Mouse (Mus musculus) stomach, postnatal 0 days (tissue): ENCODE data around the gene Art4. TPM values are rescaled to one million over a fixed set of nuclear protein-coding genes. Genes with fewer than 3 reads are reported as not detected.
A peak's percentile ranks its signal among the peaks of the same experiment; 100 is the strongest.

Experiments
- ATAC-seq: fragments of 200-750 bp; cut with Nextera tagmentation; 2 replicates; pipeline ENCODE4 v1.8.0; 2017; ENCODE audit not compliant: low FRiP score, low TSS enrichment
- DNase-seq: peaks from one replicate; pipeline ENCODE4 v3.0.0-alpha.2; 2016; ENCODE audit warnings: low spot score
- H3K27ac ChIP-seq: fragments of 300-500 bp; sonication (generic); replicated peaks from 2 replicates; pipeline ENCODE4 v1.5.1; 2014; ENCODE audit warnings: mild to moderate bottlenecking, control low read depth
- H3K27me3 ChIP-seq: fragments of 300-500 bp; sonication (generic); 2 replicates; pipeline ENCODE4 v1.6.1; 2014; ENCODE audit warnings: low read length; ENCODE audit not compliant: control insufficient read depth, insufficient read depth
- H3K36me3 ChIP-seq: fragments of 300-500 bp; sonication (generic); 2 replicates; pipeline ENCODE4 v1.6.1; 2014; ENCODE audit warnings: low read length, mixed read lengths; ENCODE audit not compliant: control insufficient read depth, insufficient read depth
- H3K4me1 ChIP-seq: fragments of 300-500 bp; sonication (generic); replicated peaks from 2 replicates; pipeline ENCODE4 v1.6.1; 2014; ENCODE audit warnings: antibody characterized with exemption; ENCODE audit not compliant: control insufficient read depth, insufficient read depth
- H3K4me2 ChIP-seq: fragments of 300-500 bp; sonication (generic); replicated peaks from 2 replicates; pipeline ENCODE4 v1.6.1; 2014; ENCODE audit warnings: low read depth, mild to moderate bottlenecking, control low read depth, moderate library complexity
- H3K4me3 ChIP-seq: fragments of 300-500 bp; sonication (generic); 2 replicates; pipeline ENCODE4 v1.5.1; 2014; ENCODE audit warnings: low read depth, low read length, control low read depth
- H3K9ac ChIP-seq: fragments of 300-500 bp; sonication (generic); 2 replicates; pipeline ENCODE4 v1.6.1; 2014; ENCODE audit warnings: mild to moderate bottlenecking, low read length, control low read depth, mixed read lengths
- H3K9me3 ChIP-seq: fragments of 300-500 bp; sonication (generic); 2 replicates; pipeline ENCODE4 v1.6.1; 2016; ENCODE audit warnings: low read length; ENCODE audit not compliant: control insufficient read depth
- CTCF ChIP-seq: IDR thresholded peaks from 2 replicates; pipeline ENCODE4 v1.5.1; 2016; ENCODE audit warnings: antibody characterized with exemption, low read depth, mild to moderate bottlenecking, moderate library complexity
- EP300 ChIP-seq: optimal IDR thresholded peaks from 2 replicates; pipeline ENCODE3; 2016; ENCODE audit warnings: antibody characterized with exemption
- WGBS: fragments of 180-500 bp; shearing (Covaris S2); extraction: QIAGEN DNeasy Blood & Tissue Kit; methylation state at CpG from one replicate; pipeline ENCODE4 v1.1.7; 2014; 5-methylcytosine and 5-hydroxymethylcytosine counted together
- polyA plus RNA-seq: library from polyadenylated mRNA; unstranded; fragments of >200 nt; fragmentation: Nextera tagmentation; extraction: Ambion mirVana; gene quantifications from 2 replicates; pipeline ENCODE4 v1.2.1, GENCODE M21; 2015

Gene Art4
- polyA plus RNA-seq, 1 experiment from 2014 or later = 3.2 TPM

- 67% methylated on average over 5 of the region's 5 CpGs for WGBS
- ATAC-seq (no peak), DNase-seq (no peak)
- peaks cover 2% of the 10 kb centered on the region; the same call in 1 of the 2 replicates for H3K4me1 ChIP-seq
- no peak for TF ChIP-seq EP300
- TF ChIP-seq CTCF = no peak
- no peak overlapping the region for H3K27ac ChIP-seq
- no peak overlapping the region for H3K4me2 ChIP-seq
- H3K36me3 ChIP-seq = no peaks in the 10 kb centered on the region
- H3K9me3 ChIP-seq = no peaks in the 10 kb centered on the region
- no peak overlapping the region for H3K4me3 ChIP-seq
- no peaks in the 10 kb centered on the region for H3K27me3 ChIP-seq
- H3K9ac ChIP-seq = no peak overlapping the region
Observed at GRCm38 (mm10) chr6:136831712-136832111, 25.8 kb downstream of the Art4 start.

GRCm38 (mm10) chr6:136828681-136829080 lies 28.9 kb downstream of the Art4 start:
- H3K9me3 ChIP-seq = no peaks in the 10 kb centered on the region
- no peak overlapping the region for H3K9ac ChIP-seq
- 33% methylated on average over 4 of the region's 4 CpGs for WGBS
- peak overlapping the region; percentile 54 for H3K4me2 ChIP-seq
- no peak for ATAC-seq
- peak overlapping the region; percentile 39 for H3K4me3 ChIP-seq
- no peak for DNase-seq
- H3K27me3 ChIP-seq = no peaks in the 10 kb centered on the region
- H3K4me1 ChIP-seq = peaks cover 2% of the 10 kb centered on the region; the same call in 1 of the 2 replicates
- peaks cover 12% of the 10 kb centered on the region; the same call in 1 of the 2 replicates for H3K36me3 ChIP-seq
- no peak for TF ChIP-seq CTCF
- no peak for TF ChIP-seq EP300
- 0 out of 2 replicates have a peak overlapping the region, but pooled peaks have one; percentile 45 for H3K27ac ChIP-seq

- peaks cover 2% of the 10 kb centered on the region; the same call in 1 of the 2 replicates for H3K4me1 ChIP-seq
- H3K9ac ChIP-seq = peak within 1 kb of the TSS; percentile 99
- peak; percentile 39 for TF ChIP-seq EP300
- peak; percentile 65 for TF ChIP-seq CTCF
- no peaks in the 10 kb centered on the region for H3K27me3 ChIP-seq
- peak; percentile 96 for DNase-seq
- 0% methylated on average over 43 of the region's 45 CpGs for WGBS
- peak within 1 kb of the TSS; percentile 86 for H3K27ac ChIP-seq
- no peaks in the 10 kb centered on the region for H3K9me3 ChIP-seq
- peaks cover 13% of the 10 kb centered on the region; the same call in 1 of the 2 replicates for H3K36me3 ChIP-seq
- H3K4me3 ChIP-seq = peak within 1 kb of the TSS; percentile 99
- H3K4me2 ChIP-seq = peak within 1 kb of the TSS; percentile 55
- peak; percentile 100 for ATAC-seq
Observed at GRCm38 (mm10) chr6:136827881-136828561, 29.5 kb downstream of the Art4 start, which contains the start of gene Wbp11. Gene Wbp11, minus strand, starts transcription at chr6:136828233.

GRCm38 (mm10) chr6:136827516-136827880 lies 30.0 kb downstream of the Art4 start, which contains the start of gene BC049715:
Gene BC049715, plus strand, starts transcription at chr6:136827626.
- DNase-seq = no peak
- TF ChIP-seq CTCF = no peak
- no peak for TF ChIP-seq EP300
- 0% methylated on average over 34 of the region's 34 CpGs for WGBS
- peaks cover 2% of the 10 kb centered on the region; the same call in 1 of the 2 replicates for H3K4me1 ChIP-seq
- H3K27me3 ChIP-seq = no peaks in the 10 kb centered on the region
- peak within 1 kb of the TSS; percentile 86 for H3K27ac ChIP-seq
- H3K9ac ChIP-seq = peak within 1 kb of the TSS; percentile 99
- H3K36me3 ChIP-seq = peaks cover 19% of the 10 kb centered on the region; the same call in 1 of the 2 replicates
- H3K4me3 ChIP-seq = peak within 1 kb of the TSS; percentile 99
- H3K4me2 ChIP-seq = peak within 1 kb of the TSS; percentile 55
- H3K9me3 ChIP-seq = no peaks in the 10 kb centered on the region
- ATAC-seq = peak; percentile 53

DNA sequence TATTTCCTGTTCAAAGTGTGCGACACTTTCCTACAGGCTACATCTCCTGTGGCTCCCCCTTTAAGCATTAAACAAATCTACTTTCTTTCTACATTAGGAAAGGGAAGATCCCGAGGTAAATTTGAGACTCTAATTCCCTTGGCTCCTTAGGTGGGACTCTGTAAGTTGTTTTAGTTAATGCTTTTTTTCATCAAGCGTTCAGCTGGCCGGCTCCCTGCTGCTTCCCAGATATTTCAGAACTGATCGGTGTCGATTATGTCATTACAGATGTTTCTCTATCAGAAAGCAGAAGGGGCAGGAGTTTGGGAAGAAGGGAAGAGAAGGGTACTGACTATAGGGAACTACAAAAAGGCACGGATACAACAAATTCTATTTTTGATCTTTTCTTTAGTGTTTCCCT lies 30.4 kb downstream of the Art4 start:
- peak overlapping the region; percentile 86; the same call in 1 of the 2 replicates for H3K27ac ChIP-seq
- peak overlapping the region; percentile 55 for H3K4me2 ChIP-seq
- peaks cover 2% of the 10 kb centered on the region; the same call in 1 of the 2 replicates for H3K4me1 ChIP-seq
- peak overlapping the region; percentile 99 for H3K9ac ChIP-seq
- WGBS = 9% methylated on average over 7 of the region's 7 CpGs
- peak overlapping the region; percentile 99 for H3K4me3 ChIP-seq
- TF ChIP-seq CTCF (no peak), EP300 (no peak)
- no peaks in the 10 kb centered on the region for H3K27me3 ChIP-seq
- no peak for DNase-seq
- H3K36me3 ChIP-seq = peaks cover 19% of the 10 kb centered on the region; the same call in 1 of the 2 replicates
- no peaks in the 10 kb centered on the region for H3K9me3 ChIP-seq
- ATAC-seq = no peak

GRCm38 (mm10) chr6:136824987-136825386 lies 32.5 kb downstream of the Art4 start:
- Histone ChIP-seq H3K36me3 (peaks cover 36% of the 10 kb centered on the region), H3K4me1 (peaks cover 2% of the 10 kb centered on the region; the same call in 1 of the 2 replicates)

More at GRCm38 (mm10) chr6:136824987-136825386, 32.5 kb downstream of the Art4 start:
- H3K4me2 ChIP-seq = no peak overlapping the region
- ATAC-seq = no peak
- H3K27ac ChIP-seq = no peak overlapping the region
- H3K9me3 ChIP-seq = no peaks in the 10 kb centered on the region
- no peaks in the 10 kb centered on the region for H3K27me3 ChIP-seq
- DNase-seq = no peak
- TF ChIP-seq EP300 (no peak), CTCF (no peak)
- WGBS = 87% methylated on average over 8 of the region's 8 CpGs
- H3K9ac ChIP-seq = no peak overlapping the region
- no peak overlapping the region for H3K4me3 ChIP-seq
